Mouse (Mus musculus) lung, adult 2 months (tissue): ENCODE results near the gene Pde4d. TPM values are rescaled to one million over a fixed set of nuclear protein-coding genes. Genes with fewer than 3 reads are reported as not detected.

Source experiments
- DNase-seq: peaks from one replicate; pipeline ENCODE4 v3.0.0; 2022
- H3K4me1 ChIP-seq: fragments of 200-500 bp; 2 replicates; pipeline ENCODE4 v1.6.1; 2011; ENCODE audit warnings: low read length; ENCODE audit not compliant: control insufficient read depth, insufficient read depth
- H3K4me3 ChIP-seq: fragments of 200-500 bp; replicated peaks from 2 replicates; pipeline ENCODE3; 2011; ENCODE audit warnings: low read depth, mild to moderate bottlenecking, control low read depth, low read length; ENCODE audit errors: extremely low read depth
- CTCF ChIP-seq: fragments of 200-500 bp; IDR thresholded peaks from 2 replicates; pipeline ENCODE4 v1.5.1; 2011; ENCODE audit warnings: mild to moderate bottlenecking, low read length, control low read depth; ENCODE audit not compliant: insufficient read depth
- POLR2A ChIP-seq: fragments of 200-500 bp; IDR thresholded peaks from 2 replicates; pipeline ENCODE4 v1.6.1; 2011; ENCODE audit warnings: low read depth, mild to moderate bottlenecking, control low read depth, low read length, borderline replicate concordance; ENCODE audit errors: extremely low read depth
- WGBS: fragments of 180-500 bp; shearing (Covaris S2); methylation state at CpG from one replicate; pipeline ENCODE4 v1.1.7; 2018; 5-methylcytosine and 5-hydroxymethylcytosine counted together
- polyA plus RNA-seq: library from polyadenylated mRNA; depleted of rRNA; stranded (reverse); fragments of >200 nt; gene quantifications from 2 replicates; pipeline ENCODE4 v1.2.3, GENCODE M21; 2012

The Pde4d gene
- polyA plus RNA-seq, 1 experiment = 20.0 TPM

GRCm38 (mm10) chr13:109662099-109662498, 1212.4 kb downstream of the Pde4d start:
- Histone ChIP-seq H3K4me1 (peaks cover 8% of the 10 kb centered on the region; the same call in 1 of the 2 replicates), H3K4me3 (no peak overlapping the region)
- TF ChIP-seq POLR2A (no peak), CTCF (no peak)
- no peak for DNase-seq
- 61% methylated on average over 5 of the region's 5 CpGs for WGBS

GRCm38 (mm10) chr13:109662731-109663130, 1213.0 kb downstream of the Pde4d start:
- no peak for DNase-seq
- Histone ChIP-seq H3K4me1 (0 out of 2 replicates have a peak, but pooled peaks cover 4% of the 10 kb centered on the region), H3K4me3 (no peak overlapping the region)
- 71% methylated on average over 3 of the region's 3 CpGs for WGBS
- TF ChIP-seq POLR2A (no peak), CTCF (no peak)

- no peak overlapping the region for H3K4me3 ChIP-seq
- DNase-seq = no peak
- 0 out of 2 replicates have a peak, but pooled peaks cover 4% of the 10 kb centered on the region for H3K4me1 ChIP-seq
- TF ChIP-seq CTCF = no peak
- WGBS = 46% methylated on average over 10 of the region's 10 CpGs
Measured at GRCm38 (mm10) chr13:109664956-109665802, 1215.4 kb downstream of the Pde4d start.

- 56% methylated on average over 10 of the region's 10 CpGs for WGBS
- no peak overlapping the region for H3K4me3 ChIP-seq
- no peak for TF ChIP-seq CTCF
- H3K4me1 ChIP-seq = 0 out of 2 replicates have a peak, but pooled peaks cover 4% of the 10 kb centered on the region
- DNase-seq = no peak
Measured at GRCm38 (mm10) chr13:109665803-109666403, 1216.2 kb downstream of the Pde4d start.

GRCm38 (mm10) chr13:109669965-109670364, 1220.2 kb downstream of the Pde4d start:
- no peak for DNase-seq
- Histone ChIP-seq H3K4me1 (no peaks in the 10 kb centered on the region), H3K4me3 (no peak overlapping the region)
- TF ChIP-seq POLR2A = no peak
- TF ChIP-seq CTCF = no peak
- 90% methylated on average over 4 of the region's 4 CpGs for WGBS

- TF ChIP-seq CTCF (no peak), POLR2A (no peak)
- H3K4me1 ChIP-seq = no peaks in the 10 kb centered on the region
- DNase-seq = no peak
- H3K4me3 ChIP-seq = no peak overlapping the region
- WGBS = 67% methylated on average over 8 of the region's 8 CpGs
Measured at GRCm38 (mm10) chr13:109671589-109672347, 1222.0 kb downstream of the Pde4d start.

- WGBS = 25% methylated on average over 4 of the region's 4 CpGs
- Histone ChIP-seq H3K4me1 (no peaks in the 10 kb centered on the region), H3K4me3 (no peak overlapping the region)
- no peak for DNase-seq
- no peak for TF ChIP-seq POLR2A
- TF ChIP-seq CTCF = no peak
Measured at GRCm38 (mm10) chr13:109677047-109677446, 1227.3 kb downstream of the Pde4d start.

GRCm38 (mm10) chr13:109677617-109678016, 1227.9 kb downstream of the Pde4d start:
- H3K4me1 ChIP-seq = no peaks in the 10 kb centered on the region
- WGBS = 55% methylated on average over 3 of the region's 3 CpGs
- H3K4me3 ChIP-seq = no peak overlapping the region
- DNase-seq = no peak
- no peak for TF ChIP-seq POLR2A
- TF ChIP-seq CTCF = no peak

GRCm38 (mm10) chr13:109678991-109679390, 1229.2 kb downstream of the Pde4d start:
- WGBS = 78% methylated on average over 1 of the region's 1 CpGs
- DNase-seq = no peak
- H3K4me3 ChIP-seq = no peak overlapping the region
- H3K4me1 ChIP-seq = no peaks in the 10 kb centered on the region
- no peak for TF ChIP-seq POLR2A
